Mouse (Mus musculus) liver, embryonic 12.5 days (tissue): ENCODE measurements around the gene Tspo2. TPM values are rescaled to one million over a fixed set of nuclear protein-coding genes. Genes with fewer than 3 reads are reported as not detected.
A peak's percentile ranks its signal among the peaks of the same experiment; 100 is the strongest.
"Not testable (repeated sequence)": the region's sequence is repeated elsewhere in the genome, so short reads cannot be mapped to it uniquely, and the experiment has no call there.

Source experiments
- ATAC-seq: fragments of 200-750 bp; cut with Nextera tagmentation; 2 replicates; pipeline ENCODE4 v1.8.0; 2017; ENCODE audit warnings: moderate number of reproducible peaks, mild to moderate bottlenecking, moderate library complexity
- H3K27ac ChIP-seq: fragments of 300-500 bp; sonication (generic); 2 replicates; pipeline ENCODE4 v1.5.1; 2016; ENCODE audit warnings: mild to moderate bottlenecking
- H3K27me3 ChIP-seq: fragments of 300-500 bp; sonication (generic); replicated peaks from 2 replicates; pipeline ENCODE4 v1.6.1; 2016; ENCODE audit warnings: mild to moderate bottlenecking, moderate library complexity
- H3K36me3 ChIP-seq: fragments of 300-500 bp; sonication (generic); 2 replicates; pipeline ENCODE4 v1.6.1; 2016; ENCODE audit warnings: mild to moderate bottlenecking, moderate library complexity
- H3K4me1 ChIP-seq: fragments of 300-500 bp; sonication (generic); 2 replicates; pipeline ENCODE4 v1.6.1; 2016
- H3K4me2 ChIP-seq: fragments of 300-500 bp; sonication (generic); 2 replicates; pipeline ENCODE4 v1.6.1; 2016; ENCODE audit warnings: mild to moderate bottlenecking, moderate library complexity
- H3K4me3 ChIP-seq: fragments of 300-500 bp; sonication (generic); 2 replicates; pipeline ENCODE4 v1.5.1; 2016; ENCODE audit warnings: mild to moderate bottlenecking, moderate library complexity
- H3K9ac ChIP-seq: fragments of 300-500 bp; sonication (generic); 2 replicates; pipeline ENCODE4 v1.6.1; 2016; ENCODE audit warnings: mild to moderate bottlenecking, moderate library complexity
- H3K9me3 ChIP-seq: fragments of 300-500 bp; sonication (generic); replicated peaks from 2 replicates; pipeline ENCODE4 v1.6.1; 2016; ENCODE audit warnings: mild to moderate bottlenecking, moderate library complexity
- WGBS: fragments of 180-500 bp; shearing (Covaris S2); methylation state at CpG from one replicate; pipeline ENCODE4 v1.1.7; 2016; ENCODE audit not compliant: insufficient replicate concordance; 5-methylcytosine and 5-hydroxymethylcytosine counted together
- polyA plus RNA-seq: library from polyadenylated mRNA; unstranded; fragments of >200 nt; fragmentation: Nextera tagmentation; extraction: Ambion mirVana; gene quantifications from 2 replicates; pipeline ENCODE4 v1.2.1, GENCODE M21; 2016

Gene Tspo2
- polyA plus RNA-seq, result 123 and 126 TPM in 2 replicates

- Histone ChIP-seq H3K4me2 (peak within 1 kb of the TSS; percentile 73), H3K27me3 (no peaks in the 10 kb centered on the region), H3K27ac (peak within 1 kb of the TSS; percentile 99), H3K9ac (peak within 1 kb of the TSS; percentile 80), H3K4me1 (peaks cover 90% of the 10 kb centered on the region), H3K4me3 (peak within 1 kb of the TSS; percentile 67), H3K9me3 (no peaks in the 10 kb centered on the region), H3K36me3 (peaks cover 33% of the 10 kb centered on the region)
- ATAC-seq, result peak; percentile 76
- 17% methylated on average over 7 of the region's 7 CpGs for WGBS
These were observed at the start of gene Tspo2 for GRCm38 (mm10) chr17:48451353-48451675. Gene Tspo2, minus strand, starts transcription at chr17:48451522.

GRCm38 (mm10) chr17:48500846-48501445 is 49.6 kb upstream of the Tspo2 start:
- H3K27me3 ChIP-seq, result no peaks in the 10 kb centered on the region
- H3K4me1 ChIP-seq, result no peaks in the 10 kb centered on the region
- H3K9ac ChIP-seq, result no peak overlapping the region
- no peak overlapping the region for H3K27ac ChIP-seq
- no peaks in the 10 kb centered on the region for H3K9me3 ChIP-seq
- H3K4me3 ChIP-seq, result no peak overlapping the region
- H3K4me2 ChIP-seq, result no peak overlapping the region
- no peaks in the 10 kb centered on the region for H3K36me3 ChIP-seq
- 74% methylated on average over 7 of the region's 7 CpGs for WGBS
- no peak for ATAC-seq

GRCm38 (mm10) chr17:48497986-48498385 is 46.7 kb upstream of the Tspo2 start:
- ATAC-seq, result no peak
- no peak overlapping the region for H3K27ac ChIP-seq
- no peak overlapping the region for H3K4me3 ChIP-seq
- H3K36me3 ChIP-seq, result no peaks in the 10 kb centered on the region
- H3K9me3 ChIP-seq, result no peaks in the 10 kb centered on the region
- H3K27me3 ChIP-seq, result 0 out of 2 replicates have a peak, but pooled peaks cover 6% of the 10 kb centered on the region
- 55% methylated on average over 3 of the region's 3 CpGs for WGBS
- no peak overlapping the region for H3K9ac ChIP-seq
- no peak overlapping the region for H3K4me2 ChIP-seq
- no peaks in the 10 kb centered on the region for H3K4me1 ChIP-seq

- Histone ChIP-seq H3K27ac (no peak overlapping the region), H3K9ac (no peak overlapping the region), H3K4me1 (no peaks in the 10 kb centered on the region), H3K9me3 (no peaks in the 10 kb centered on the region), H3K4me2 (no peak overlapping the region), H3K36me3 (no peaks in the 10 kb centered on the region), H3K4me3 (no peak overlapping the region), H3K27me3 (0 out of 2 replicates have a peak, but pooled peaks cover 6% of the 10 kb centered on the region)
- WGBS, result 61% methylated on average over 8 of the region's 8 CpGs
- no peak for ATAC-seq
These were observed 42.7 kb upstream of the Tspo2 start for GRCm38 (mm10) chr17:48493986-48494385.

GRCm38 (mm10) chr17:48493582-48493981 is 42.3 kb upstream of the Tspo2 start:
- Histone ChIP-seq H3K27me3 (0 out of 2 replicates have a peak, but pooled peaks cover 6% of the 10 kb centered on the region), H3K9ac (no peak overlapping the region), H3K4me3 (no peak overlapping the region), H3K4me1 (no peaks in the 10 kb centered on the region), H3K27ac (no peak overlapping the region), H3K36me3 (no peaks in the 10 kb centered on the region), H3K4me2 (no peak overlapping the region), H3K9me3 (no peaks in the 10 kb centered on the region)
- ATAC-seq, result no peak
- 40% methylated on average over 7 of the region's 7 CpGs for WGBS

- H3K9me3 ChIP-seq, result no peaks in the 10 kb centered on the region
- ATAC-seq, result no peak
- H3K4me1 ChIP-seq, result no peaks in the 10 kb centered on the region
- H3K27ac ChIP-seq, result no peak overlapping the region
- H3K9ac ChIP-seq, result no peak overlapping the region
- no peak overlapping the region for H3K4me2 ChIP-seq
- no peak overlapping the region for H3K4me3 ChIP-seq
- H3K36me3 ChIP-seq, result no peaks in the 10 kb centered on the region
- WGBS, result 77% methylated on average over 8 of the region's 8 CpGs
- 0 out of 2 replicates have a peak, but pooled peaks cover 6% of the 10 kb centered on the region for H3K27me3 ChIP-seq
These were observed 41.3 kb upstream of the Tspo2 start for GRCm38 (mm10) chr17:48492621-48493020.

- no peaks in the 10 kb centered on the region for H3K36me3 ChIP-seq
- H3K27ac ChIP-seq, result no peak overlapping the region
- H3K9me3 ChIP-seq, result no peaks in the 10 kb centered on the region
- ATAC-seq, result no peak
- H3K4me3 ChIP-seq, result no peak overlapping the region
- no peaks in the 10 kb centered on the region for H3K4me1 ChIP-seq
- WGBS, result 70% methylated on average over 3 of the region's 3 CpGs
- no peak overlapping the region for H3K4me2 ChIP-seq
- H3K27me3 ChIP-seq, result 0 out of 2 replicates have a peak, but pooled peaks cover 6% of the 10 kb centered on the region
- no peak overlapping the region for H3K9ac ChIP-seq
These were observed 38.1 kb upstream of the Tspo2 start for GRCm38 (mm10) chr17:48489466-48489865.

- 66% methylated on average over 5 of the region's 5 CpGs for WGBS
These were observed 32.9 kb upstream of the Tspo2 start for GRCm38 (mm10) chr17:48484191-48484590.

GRCm38 (mm10) chr17:48483764-48484163 is 32.4 kb upstream of the Tspo2 start:
- peaks cover 7% of the 10 kb centered on the region; the same call in 1 of the 2 replicates for H3K4me1 ChIP-seq
- H3K27me3 ChIP-seq, result 0 out of 2 replicates have a peak, but pooled peaks cover 4% of the 10 kb centered on the region
- peak; percentile 68 for ATAC-seq
- no peak overlapping the region for H3K9ac ChIP-seq
- no peak overlapping the region for H3K27ac ChIP-seq
- no peaks in the 10 kb centered on the region for H3K36me3 ChIP-seq
- no peak overlapping the region for H3K4me2 ChIP-seq
- 47% methylated on average over 5 of the region's 5 CpGs for WGBS
- no peaks in the 10 kb centered on the region for H3K9me3 ChIP-seq
- H3K4me3 ChIP-seq, result no peak overlapping the region

More at GRCm38 (mm10) chr17:48484191-48484590, 32.9 kb upstream of the Tspo2 start:
- no peak for ATAC-seq
- Histone ChIP-seq H3K36me3 (no peaks in the 10 kb centered on the region), H3K4me1 (peaks cover 7% of the 10 kb centered on the region; the same call in 1 of the 2 replicates), H3K4me2 (no peak overlapping the region), H3K27ac (no peak overlapping the region), H3K4me3 (no peak overlapping the region), H3K9ac (no peak overlapping the region), H3K27me3 (0 out of 2 replicates have a peak, but pooled peaks cover 4% of the 10 kb centered on the region), H3K9me3 (no peaks in the 10 kb centered on the region)

GRCm38 (mm10) chr17:48479952-48480351 is 28.6 kb upstream of the Tspo2 start:
- H3K4me1 ChIP-seq, result peaks cover 7% of the 10 kb centered on the region; the same call in 1 of the 2 replicates
- 78% methylated on average over 10 of the region's 10 CpGs for WGBS
- H3K9ac ChIP-seq, result no peak overlapping the region
- ATAC-seq, result no peak
- no peaks in the 10 kb centered on the region for H3K9me3 ChIP-seq
- H3K27ac ChIP-seq, result no peak overlapping the region
- H3K27me3 ChIP-seq, result 0 out of 2 replicates have a peak, but pooled peaks cover 4% of the 10 kb centered on the region
- no peak overlapping the region for H3K4me3 ChIP-seq
- no peaks in the 10 kb centered on the region for H3K36me3 ChIP-seq
- no peak overlapping the region for H3K4me2 ChIP-seq

GRCm38 (mm10) chr17:48475444-48475843 is 24.1 kb upstream of the Tspo2 start:
- Histone ChIP-seq H3K27ac (no peak overlapping the region), H3K9ac (no peak overlapping the region), H3K36me3 (no peaks in the 10 kb centered on the region), H3K4me3 (no peak overlapping the region), H3K4me1 (no peaks in the 10 kb centered on the region), H3K27me3 (no peaks in the 10 kb centered on the region), H3K9me3 (no peaks in the 10 kb centered on the region), H3K4me2 (no peak overlapping the region)
- ATAC-seq, result no peak
- WGBS, result 67% methylated on average over 8 of the region's 8 CpGs

- not testable (repeated sequence) for H3K4me2 ChIP-seq, H3K4me3 ChIP-seq, H3K27ac ChIP-seq, H3K4me1 ChIP-seq, H3K27me3 ChIP-seq, ATAC-seq, H3K9me3 ChIP-seq, H3K36me3 ChIP-seq, H3K9ac ChIP-seq
- WGBS, result 73% methylated on average over 6 of the region's 6 CpGs
These were observed 23.0 kb upstream of the Tspo2 start for GRCm38 (mm10) chr17:48474282-48474681.
